Mouse (Mus musculus) mouse embryonic stem cell (cell line): ENCODE data around the gene Hs6st3.
"Not testable (repeated sequence)": the region's sequence is repeated elsewhere in the genome, so short reads cannot be mapped to it uniquely, and the experiment has no call there.

Experiments used
- in situ Hi-C, 2 experiments: fragments of 300-500 bp; cut with MboI; formaldehyde crosslinking; loops; 1 replicate in 1 of 2; 3 replicates in 1 of 2; pipeline ENCODE4 v1.14.3; 2019 to 2020; ENCODE audit warnings: low sequenced_read_pairs in 2 of 2, low pct_unique_long_range_greater_than_20kb in 1 of 2, mixed read lengths in 1 of 2; ENCODE audit not compliant: unreplicated experiment in 1 of 2

Hs6st3 gene

GRCm38 (mm10) chr14:119540505-119540904 is 402.4 kb downstream of the Hs6st3 start:
- in situ Hi-C loops: no loop called here

GRCm38 (mm10) chr14:119544596-119544995 is 406.5 kb downstream of the Hs6st3 start:
- in situ Hi-C loops: no loop called here

- in situ Hi-C loops: no loop called here
Observed at GRCm38 (mm10) chr14:119558356-119558755, 420.2 kb downstream of the Hs6st3 start.

- in situ Hi-C loops: no loop called here
Observed at GRCm38 (mm10) chr14:119582039-119582508, 443.9 kb downstream of the Hs6st3 start.

GRCm38 (mm10) chr14:119585069-119585468 is 446.9 kb downstream of the Hs6st3 start:
- in situ Hi-C loops: no loop called here

- in situ Hi-C loops: not testable (repeated sequence)
Observed at GRCm38 (mm10) chr14:119587365-119587764, 449.2 kb downstream of the Hs6st3 start.

- in situ Hi-C loops: no loop called here
Observed at GRCm38 (mm10) chr14:119604327-119604726, 466.2 kb downstream of the Hs6st3 start.

- in situ Hi-C loops: no loop called here
Observed at GRCm38 (mm10) chr14:119612793-119613192, 474.7 kb downstream of the Hs6st3 start.

- in situ Hi-C loops: no loop called here
Observed at GRCm38 (mm10) chr14:119629127-119629526, 491.0 kb downstream of the Hs6st3 start.

GRCm38 (mm10) chr14:119633090-119633489 is 494.9 kb downstream of the Hs6st3 start:
- in situ Hi-C loops: no loop called here

- in situ Hi-C loops: no loop called here
Observed at GRCm38 (mm10) chr14:119633626-119634025, 495.5 kb downstream of the Hs6st3 start.

GRCm38 (mm10) chr14:119642874-119643273 is 504.7 kb downstream of the Hs6st3 start:
- in situ Hi-C loops: no loop called here

- in situ Hi-C loops: no loop called here
Observed at GRCm38 (mm10) chr14:119643840-119644239, 505.7 kb downstream of the Hs6st3 start.

GRCm38 (mm10) chr14:119656936-119657335 is 518.8 kb downstream of the Hs6st3 start:
- in situ Hi-C loops: no loop called here

- in situ Hi-C loops: no loop called here
Observed at GRCm38 (mm10) chr14:119665741-119666141, 527.6 kb downstream of the Hs6st3 start.

GRCm38 (mm10) chr14:119667421-119667820 is 529.3 kb downstream of the Hs6st3 start:
- in situ Hi-C loops: no loop called here

- in situ Hi-C loops: no loop called here
Observed at GRCm38 (mm10) chr14:119670836-119671587, 532.9 kb downstream of the Hs6st3 start.

GRCm38 (mm10) chr14:119678574-119678973 is 540.4 kb downstream of the Hs6st3 start:
- in situ Hi-C loops: no loop called here

- in situ Hi-C loops: no loop called here
Observed at GRCm38 (mm10) chr14:119680052-119680451, 541.9 kb downstream of the Hs6st3 start.

GRCm38 (mm10) chr14:119687885-119688284 is 549.7 kb downstream of the Hs6st3 start:
- in situ Hi-C loops: no loop called here
